Mouse (Mus musculus): ENCODE data around the gene Rnase9. TPM values are rescaled to one million over a fixed set of nuclear protein-coding genes. Genes with fewer than 3 reads are reported as not detected.

Rnase9 gene
- not detected for polyA plus RNA-seq (2014; fragmentation: Illumina TruSeq; extraction: RNeasy Lipid Tissue Mini Kit (QIAGEN cat#74804); ENCODE audit: low read depth, low replicate concordance)

DNA sequence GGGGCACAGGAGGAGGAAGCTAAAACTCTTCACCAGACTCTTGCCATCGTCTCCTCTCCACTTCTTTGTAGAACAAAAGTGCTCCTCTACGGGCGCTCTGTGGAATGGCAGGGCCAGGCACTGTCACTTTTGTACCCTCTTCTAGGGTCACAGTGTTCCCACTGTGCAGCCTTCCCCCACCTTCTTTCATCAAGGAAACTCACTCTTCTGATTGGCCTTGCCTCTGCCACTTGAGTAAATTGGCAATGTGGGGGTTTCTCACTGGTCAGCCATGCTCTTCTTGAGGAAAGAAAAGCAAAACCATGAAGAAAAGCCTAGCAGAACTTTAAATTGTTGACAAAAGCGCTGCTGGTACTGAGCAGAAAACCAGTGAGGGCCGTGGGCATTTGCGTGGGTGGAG, at the start of gene Rnase9:
Gene Rnase9, minus strand, starts transcription at position 101 of the 400 bp plus-strand sequence.

GRCm38 (mm10) chr14:51074335-51074734, 32.7 kb upstream of the Rnase9 start, which contains the start of gene Olfr750:
Gene Olfr750 (minus strand): TSS chr14:51074435.

GRCm38 (mm10) chr14:51057401-51057831, 15.7 kb upstream of the Rnase9 start, which contains the start of gene Rnase12:
Gene Rnase12 (minus strand): TSS chr14:51057661.

DNA sequence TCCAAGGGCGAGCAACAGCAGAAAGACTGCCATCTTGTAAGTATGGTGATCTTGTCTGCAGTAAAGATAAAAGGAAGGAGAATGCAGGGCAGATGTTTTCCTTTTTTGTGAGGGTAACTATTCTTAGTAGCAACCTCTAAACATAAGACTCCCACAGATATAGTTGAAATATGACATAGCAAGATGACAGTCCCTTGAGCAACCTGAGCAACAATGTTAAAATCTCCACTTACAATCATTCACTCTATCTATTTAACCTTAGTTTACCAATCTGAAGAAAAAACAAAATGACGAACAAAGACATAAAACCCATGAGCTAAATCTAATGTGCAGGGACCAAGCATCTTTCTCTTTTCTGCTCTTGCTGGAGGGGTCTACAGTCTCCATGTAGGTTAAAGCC, 8.4 kb upstream of the Rnase9 start, which contains the start of gene Rnase11:
Gene Rnase11, minus strand, starts transcription at position 101 of the 400 bp plus-strand sequence.

DNA sequence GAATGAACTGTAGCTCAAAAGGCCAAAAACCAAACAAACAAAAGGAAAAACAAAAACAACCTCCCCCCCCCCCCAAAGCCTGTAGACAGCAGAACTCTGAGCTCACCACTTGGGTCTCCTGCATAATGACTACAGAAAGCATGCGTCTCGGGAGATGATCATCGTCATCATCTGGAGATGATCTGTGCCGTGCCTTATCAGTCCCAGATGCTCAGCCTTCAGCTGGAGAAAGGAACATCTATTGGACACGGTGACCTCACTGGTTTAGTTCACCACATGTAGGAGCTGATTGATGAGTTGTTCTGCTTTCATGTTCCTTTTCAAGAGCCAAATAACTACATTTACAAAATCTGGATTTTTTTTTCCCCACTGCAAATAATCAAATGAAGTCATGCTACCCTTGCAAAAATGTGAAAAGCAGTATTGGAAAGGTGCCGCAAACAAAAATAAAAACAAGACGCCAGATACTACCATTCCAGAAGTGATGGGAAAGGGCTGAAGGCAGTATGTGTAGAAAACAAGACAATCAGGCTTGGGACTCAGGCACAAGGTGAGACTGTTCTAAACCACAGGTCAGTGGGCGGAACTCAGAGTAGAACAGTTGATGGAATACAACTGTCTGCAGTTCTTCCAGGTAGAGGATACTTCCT, 34.4 kb downstream of the Rnase9 start, which contains the start of gene Rnase10:
Gene Rnase10, plus strand, starts transcription at position 600 of the 650 bp plus-strand sequence.

Other genes starting within 250 kb of the Rnase9 start
- gene Ccnb1ip1, start 234.1 kb downstream of the Rnase9 start, polyA plus RNA-seq (2014; fragmentation: Illumina TruSeq; extraction: RNeasy Lipid Tissue Mini Kit (QIAGEN cat#74804); ENCODE audit: low read depth, low replicate concordance): not detected
- gene Parp2, start 234.0 kb downstream of the Rnase9 start, polyA plus RNA-seq (2014; fragmentation: Illumina TruSeq; extraction: RNeasy Lipid Tissue Mini Kit (QIAGEN cat#74804); ENCODE audit: low read depth, low replicate concordance): 27.9 TPM
- gene Tep1, start 171.3 kb downstream of the Rnase9 start, polyA plus RNA-seq (2014; fragmentation: Illumina TruSeq; extraction: RNeasy Lipid Tissue Mini Kit (QIAGEN cat#74804); ENCODE audit: low read depth, low replicate concordance): 11.9 TPM
- 25.9 TPM for gene Klhl33, start 144.4 kb downstream of the Rnase9 start, polyA plus RNA-seq (2014; fragmentation: Illumina TruSeq; extraction: RNeasy Lipid Tissue Mini Kit (QIAGEN cat#74804); ENCODE audit: low read depth, low replicate concordance)
- gene Osgep, start 117.0 kb downstream of the Rnase9 start, polyA plus RNA-seq (2014; fragmentation: Illumina TruSeq; extraction: RNeasy Lipid Tissue Mini Kit (QIAGEN cat#74804); ENCODE audit: low read depth, low replicate concordance): 91.8 TPM
- 31.2 TPM for gene Apex1, start 116.9 kb downstream of the Rnase9 start, polyA plus RNA-seq (2014; fragmentation: Illumina TruSeq; extraction: RNeasy Lipid Tissue Mini Kit (QIAGEN cat#74804); ENCODE audit: low read depth, low replicate concordance)
- gene Pip4p1, start 111.0 kb downstream of the Rnase9 start, polyA plus RNA-seq (2014; fragmentation: Illumina TruSeq; extraction: RNeasy Lipid Tissue Mini Kit (QIAGEN cat#74804); ENCODE audit: low read depth, low replicate concordance): 27.1 TPM
- gene Pnp, start 110.8 kb downstream of the Rnase9 start, polyA plus RNA-seq (2014; fragmentation: Illumina TruSeq; extraction: RNeasy Lipid Tissue Mini Kit (QIAGEN cat#74804); ENCODE audit: low read depth, low replicate concordance): 19.7 TPM
- 15.3 TPM for gene Gm49342, start 97.4 kb downstream of the Rnase9 start, polyA plus RNA-seq (2014; fragmentation: Illumina TruSeq; extraction: RNeasy Lipid Tissue Mini Kit (QIAGEN cat#74804); ENCODE audit: low read depth, low replicate concordance)
- 0.60 TPM for gene Pnp2, start 85.9 kb downstream of the Rnase9 start, polyA plus RNA-seq (2014; fragmentation: Illumina TruSeq; extraction: RNeasy Lipid Tissue Mini Kit (QIAGEN cat#74804); ENCODE audit: low read depth, low replicate concordance)
- 0.73 TPM for gene Rnase10, start 34.1 kb downstream of the Rnase9 start, polyA plus RNA-seq (2014; fragmentation: Illumina TruSeq; extraction: RNeasy Lipid Tissue Mini Kit (QIAGEN cat#74804); ENCODE audit: low read depth, low replicate concordance)
- gene Rnase11, start 8.3 kb upstream of the Rnase9 start, polyA plus RNA-seq (2014; fragmentation: Illumina TruSeq; extraction: RNeasy Lipid Tissue Mini Kit (QIAGEN cat#74804); ENCODE audit: low read depth, low replicate concordance): not detected
- gene Rnase12, start 15.8 kb upstream of the Rnase9 start, polyA plus RNA-seq (2014; fragmentation: Illumina TruSeq; extraction: RNeasy Lipid Tissue Mini Kit (QIAGEN cat#74804); ENCODE audit: low read depth, low replicate concordance): not detected
- not detected for gene Olfr750, start 32.6 kb upstream of the Rnase9 start, polyA plus RNA-seq (2014; fragmentation: Illumina TruSeq; extraction: RNeasy Lipid Tissue Mini Kit (QIAGEN cat#74804); ENCODE audit: low read depth, low replicate concordance)
- 92.6 TPM for gene Rnase4, start 49.2 kb upstream of the Rnase9 start, polyA plus RNA-seq (2014; fragmentation: Illumina TruSeq; extraction: RNeasy Lipid Tissue Mini Kit (QIAGEN cat#74804); ENCODE audit: low read depth, low replicate concordance)
- gene Ang, start 49.3 kb upstream of the Rnase9 start, polyA plus RNA-seq (2014; fragmentation: Illumina TruSeq; extraction: RNeasy Lipid Tissue Mini Kit (QIAGEN cat#74804); ENCODE audit: low read depth, low replicate concordance): 10.6 TPM
- not detected for gene Eddm3b, start 72.6 kb upstream of the Rnase9 start, polyA plus RNA-seq (2014; fragmentation: Illumina TruSeq; extraction: RNeasy Lipid Tissue Mini Kit (QIAGEN cat#74804); ENCODE audit: low read depth, low replicate concordance)
- not detected for gene Rnase6, start 82.0 kb upstream of the Rnase9 start, polyA plus RNA-seq (2014; fragmentation: Illumina TruSeq; extraction: RNeasy Lipid Tissue Mini Kit (QIAGEN cat#74804); ENCODE audit: low read depth, low replicate concordance)
- gene Rnase1, start 104.9 kb upstream of the Rnase9 start, polyA plus RNA-seq (2014; fragmentation: Illumina TruSeq; extraction: RNeasy Lipid Tissue Mini Kit (QIAGEN cat#74804); ENCODE audit: low read depth, low replicate concordance): 0.84 TPM
- gene Rnase2b, start 120.4 kb upstream of the Rnase9 start, polyA plus RNA-seq (2014; fragmentation: Illumina TruSeq; extraction: RNeasy Lipid Tissue Mini Kit (QIAGEN cat#74804); ENCODE audit: low read depth, low replicate concordance): not detected
- gene Ang2, start 157.3 kb upstream of the Rnase9 start, polyA plus RNA-seq (2014; fragmentation: Illumina TruSeq; extraction: RNeasy Lipid Tissue Mini Kit (QIAGEN cat#74804); ENCODE audit: low read depth, low replicate concordance): not detected
- not detected for gene Ear14, start 161.5 kb upstream of the Rnase9 start, polyA plus RNA-seq (2014; fragmentation: Illumina TruSeq; extraction: RNeasy Lipid Tissue Mini Kit (QIAGEN cat#74804); ENCODE audit: low read depth, low replicate concordance)
- not detected for gene Rnase2a, start 214.2 kb upstream of the Rnase9 start, polyA plus RNA-seq (2014; fragmentation: Illumina TruSeq; extraction: RNeasy Lipid Tissue Mini Kit (QIAGEN cat#74804); ENCODE audit: low read depth, low replicate concordance)

Measured in heart, adult 10 weeks (tissue).